Mouse (Mus musculus): ENCODE data around the gene Ctrb1. TPM values are rescaled to one million over a fixed set of nuclear protein-coding genes. Genes with fewer than 3 reads are reported as not detected.

Gene Ctrb1
- 50.9 and 134 TPM in 2 replicates for total RNA-seq (2014; rRNA removed)
- polyA plus RNA-seq (2012; rRNA removed): 1.9 and 5.3 TPM in 2 replicates

- 91% methylated on average over 2 of the region's 2 CpGs for whole genome bisulfite sequencing
- no peak for DNase-seq (ENCODE audit: extremely low read depth, low read depth, low spot score)
- Histone ChIP-seq H3K27ac (replicated peaks; ENCODE audit: insufficient read depth, low read depth, low read length) (no peak within 1 kb of the TSS), H3K9ac (ENCODE audit: low read depth, low read length) (no peak within 1 kb of the TSS), H3K4me3 (ENCODE audit: insufficient read depth, low read depth, low read length) (no peak within 1 kb of the TSS), H3K27me3 (ENCODE audit: control insufficient read depth, insufficient read depth, low read length) (no peaks in the 10 kb centered on the region), H3K79me2 (ENCODE audit: control insufficient read depth, insufficient read depth, low read length) (no peaks in the 10 kb centered on the region), H3K36me3 (ENCODE audit: control insufficient read depth, insufficient read depth, low read length) (no peaks in the 10 kb centered on the region), H3K4me1 (ENCODE audit: control insufficient read depth, insufficient read depth, low read length) (peaks cover 5% of the 10 kb centered on the region; the same call in 1 of the 2 replicates)
- TF ChIP-seq CTCF (IDR thresholded peaks at IDR 0.05; ENCODE audit: low read depth, low read length): no peak
- TF ChIP-seq POLR2A (IDR thresholded peaks at IDR 0.05; ENCODE audit: extremely low read depth, insufficient read depth, low read length): no peak
Observed at GRCm38 (mm10) chr8:111690960-111691445, at the start of gene Ctrb1. Gene Ctrb1 (minus strand): TSS chr8:111691010.

DNA sequence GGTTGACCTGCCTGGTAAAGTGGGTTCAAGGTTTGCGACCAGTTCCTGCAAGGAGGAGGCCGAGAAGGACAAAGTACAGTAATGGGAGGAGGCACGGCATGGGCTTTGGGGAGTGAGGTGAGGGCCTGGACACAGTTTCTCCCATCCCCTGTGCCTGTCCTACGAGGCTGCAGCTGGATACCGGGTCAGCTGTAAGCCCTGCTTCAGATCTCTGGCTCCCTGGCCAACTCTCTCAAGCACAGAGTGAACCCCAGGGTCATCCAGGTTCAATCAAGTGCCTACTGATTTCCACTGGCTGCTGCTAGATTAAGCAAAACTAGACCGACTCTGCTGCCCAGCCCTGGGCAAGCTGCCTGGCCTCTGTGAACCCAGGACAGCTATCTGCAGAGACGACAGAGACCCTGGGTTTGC lies 49.5 kb upstream of the Ctrb1 start:
- H3K27ac ChIP-seq (replicated peaks; ENCODE audit: insufficient read depth, low read depth, low read length): peak overlapping the region; percentile 98
- peak; percentile 94 for DNase-seq (ENCODE audit: extremely low read depth, low read depth, low spot score)
- WGBS: 4% methylated on average over 7 of the region's 7 CpGs
- peaks cover 43% of the 10 kb centered on the region for H3K79me2 ChIP-seq (ENCODE audit: control insufficient read depth, insufficient read depth, low read length)
- peaks cover 51% of the 10 kb centered on the region for H3K4me1 ChIP-seq (ENCODE audit: control insufficient read depth, insufficient read depth, low read length)
- H3K27me3 ChIP-seq (ENCODE audit: control insufficient read depth, insufficient read depth, low read length): no peaks in the 10 kb centered on the region
- TF ChIP-seq POLR2A (IDR thresholded peaks at IDR 0.05; ENCODE audit: extremely low read depth, insufficient read depth, low read length) (no peak), CTCF (IDR thresholded peaks at IDR 0.05; ENCODE audit: low read depth, low read length) (no peak)
- H3K9ac ChIP-seq (ENCODE audit: low read depth, low read length): peak overlapping the region; percentile 38
- no peaks in the 10 kb centered on the region for H3K36me3 ChIP-seq (ENCODE audit: control insufficient read depth, insufficient read depth, low read length)
- no peak overlapping the region for H3K4me3 ChIP-seq (ENCODE audit: insufficient read depth, low read depth, low read length)

GRCm38 (mm10) chr8:111739604-111740003 lies 48.8 kb upstream of the Ctrb1 start:
- H3K27me3 ChIP-seq (ENCODE audit: control insufficient read depth, insufficient read depth, low read length): no peaks in the 10 kb centered on the region
- peak overlapping the region; percentile 98 for H3K27ac ChIP-seq (replicated peaks; ENCODE audit: insufficient read depth, low read depth, low read length)
- H3K36me3 ChIP-seq (ENCODE audit: control insufficient read depth, insufficient read depth, low read length): no peaks in the 10 kb centered on the region
- H3K9ac ChIP-seq (ENCODE audit: low read depth, low read length): peak overlapping the region; percentile 27; the same call in 1 of the 2 replicates
- TF ChIP-seq CTCF (IDR thresholded peaks at IDR 0.05; ENCODE audit: low read depth, low read length) (no peak; the same call in 1 of the 2 replicates), POLR2A (IDR thresholded peaks at IDR 0.05; ENCODE audit: extremely low read depth, insufficient read depth, low read length) (no peak)
- DNase-seq (ENCODE audit: extremely low read depth, low read depth, low spot score): no peak
- peaks cover 57% of the 10 kb centered on the region for H3K4me1 ChIP-seq (ENCODE audit: control insufficient read depth, insufficient read depth, low read length)
- no peak overlapping the region for H3K4me3 ChIP-seq (ENCODE audit: insufficient read depth, low read depth, low read length)
- H3K79me2 ChIP-seq (ENCODE audit: control insufficient read depth, insufficient read depth, low read length): peaks cover 50% of the 10 kb centered on the region
- WGBS: 49% methylated on average over 7 of the region's 7 CpGs

DNA sequence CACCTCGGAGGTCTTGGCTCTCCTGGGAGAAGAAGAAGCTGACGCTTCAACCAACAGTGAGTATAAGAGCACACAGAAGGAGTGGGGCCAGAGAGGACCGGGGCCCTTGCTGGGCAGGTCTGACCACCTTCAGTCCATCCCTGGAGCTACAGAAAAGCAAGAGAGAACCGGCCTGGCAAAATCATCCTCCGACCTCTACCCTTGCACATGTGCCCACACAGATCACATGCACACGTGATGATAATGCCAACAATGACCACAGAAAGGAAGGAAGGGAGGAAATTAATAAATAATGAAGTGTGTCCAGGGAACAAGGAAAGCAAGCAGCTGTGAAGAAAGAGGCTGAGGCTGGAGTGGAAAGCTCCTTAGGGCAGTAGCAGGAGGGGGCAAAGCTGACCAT lies 48.1 kb upstream of the Ctrb1 start:
- 0 out of 2 replicates have a peak overlapping the region, but pooled peaks have one; percentile 98 for H3K27ac ChIP-seq (replicated peaks; ENCODE audit: insufficient read depth, low read depth, low read length)
- WGBS: 42% methylated on average over 6 of the region's 6 CpGs
- H3K4me3 ChIP-seq (ENCODE audit: insufficient read depth, low read depth, low read length): no peak overlapping the region
- no peak for DNase-seq (ENCODE audit: extremely low read depth, low read depth, low spot score)
- peaks cover 61% of the 10 kb centered on the region for H3K4me1 ChIP-seq (ENCODE audit: control insufficient read depth, insufficient read depth, low read length)
- TF ChIP-seq POLR2A (IDR thresholded peaks at IDR 0.05; ENCODE audit: extremely low read depth, insufficient read depth, low read length) (no peak), CTCF (IDR thresholded peaks at IDR 0.05; ENCODE audit: low read depth, low read length) (no peak)
- peaks cover 57% of the 10 kb centered on the region for H3K79me2 ChIP-seq (ENCODE audit: control insufficient read depth, insufficient read depth, low read length)
- no peaks in the 10 kb centered on the region for H3K36me3 ChIP-seq (ENCODE audit: control insufficient read depth, insufficient read depth, low read length)
- no peaks in the 10 kb centered on the region for H3K27me3 ChIP-seq (ENCODE audit: control insufficient read depth, insufficient read depth, low read length)
- H3K9ac ChIP-seq (ENCODE audit: low read depth, low read length): no peak overlapping the region

DNA sequence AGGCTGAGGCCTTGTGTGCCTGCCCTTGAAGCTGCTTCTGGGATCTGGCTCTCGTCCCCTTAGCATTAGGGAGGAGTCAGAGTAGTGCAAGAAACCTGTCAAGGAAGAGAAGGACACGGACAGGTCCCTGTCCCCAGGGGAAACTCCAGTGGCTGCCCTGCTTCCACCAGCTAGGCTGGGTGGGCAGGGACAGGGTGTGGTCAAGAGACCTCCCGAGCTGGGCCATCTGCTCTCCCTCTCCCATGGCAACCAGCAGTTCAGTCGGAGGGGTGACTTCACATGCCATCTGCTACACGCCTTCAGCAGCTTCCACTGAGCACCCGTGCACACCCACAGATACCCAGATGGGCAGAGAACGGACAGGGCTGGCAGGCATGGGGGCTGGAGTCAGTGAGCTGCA lies 45.5 kb upstream of the Ctrb1 start:
- Histone ChIP-seq H3K27me3 (ENCODE audit: control insufficient read depth, insufficient read depth, low read length) (no peaks in the 10 kb centered on the region), H3K4me1 (ENCODE audit: control insufficient read depth, insufficient read depth, low read length) (peaks cover 71% of the 10 kb centered on the region)
- 79% methylated on average over 7 of the region's 7 CpGs for WGBS

GRCm38 (mm10) chr8:111735791-111736190 lies 45.0 kb upstream of the Ctrb1 start:
- Histone ChIP-seq H3K9ac (ENCODE audit: low read depth, low read length) (no peak overlapping the region), H3K27ac (replicated peaks; ENCODE audit: insufficient read depth, low read depth, low read length) (peak overlapping the region; percentile 43), H3K4me3 (ENCODE audit: insufficient read depth, low read depth, low read length) (no peak overlapping the region), H3K27me3 (ENCODE audit: control insufficient read depth, insufficient read depth, low read length) (no peaks in the 10 kb centered on the region), H3K36me3 (ENCODE audit: control insufficient read depth, insufficient read depth, low read length) (no peaks in the 10 kb centered on the region), H3K79me2 (ENCODE audit: control insufficient read depth, insufficient read depth, low read length) (peaks cover 66% of the 10 kb centered on the region), H3K4me1 (ENCODE audit: control insufficient read depth, insufficient read depth, low read length) (peaks cover 70% of the 10 kb centered on the region)
- no peak for TF ChIP-seq CTCF (IDR thresholded peaks at IDR 0.05; ENCODE audit: low read depth, low read length)
- TF ChIP-seq POLR2A (IDR thresholded peaks at IDR 0.05; ENCODE audit: extremely low read depth, insufficient read depth, low read length): no peak
- 84% methylated on average over 4 of the region's 4 CpGs for WGBS
- DNase-seq (ENCODE audit: extremely low read depth, low read depth, low spot score): no peak

More for the DNA sequence above, 45.5 kb upstream of the Ctrb1 start:
- TF ChIP-seq CTCF (IDR thresholded peaks at IDR 0.05; ENCODE audit: low read depth, low read length) (no peak), POLR2A (IDR thresholded peaks at IDR 0.05; ENCODE audit: extremely low read depth, insufficient read depth, low read length) (no peak)
- DNase-seq (ENCODE audit: extremely low read depth, low read depth, low spot score): no peak
- no peaks in the 10 kb centered on the region for H3K36me3 ChIP-seq (ENCODE audit: control insufficient read depth, insufficient read depth, low read length)
- H3K9ac ChIP-seq (ENCODE audit: low read depth, low read length): peak overlapping the region; percentile 10; the same call in 1 of the 2 replicates
- no peak overlapping the region for H3K4me3 ChIP-seq (ENCODE audit: insufficient read depth, low read depth, low read length)
- H3K79me2 ChIP-seq (ENCODE audit: control insufficient read depth, insufficient read depth, low read length): peaks cover 61% of the 10 kb centered on the region
- H3K27ac ChIP-seq (replicated peaks; ENCODE audit: insufficient read depth, low read depth, low read length): peak overlapping the region; percentile 43

Data from liver, adult 2 months (tissue).